Mouse (Mus musculus) neural tube, embryonic 11.5 days (tissue): ENCODE data around the gene Lrrc73. TPM values are rescaled to one million over a fixed set of nuclear protein-coding genes. Genes with fewer than 3 reads are reported as not detected.

Experiments used
- ATAC-seq: fragments of 200-750 bp; cut with Nextera tagmentation; 2 replicates; pipeline ENCODE4 v1.8.0; 2017; ENCODE audit warnings: moderate number of reproducible peaks, mild to moderate bottlenecking, moderate TSS enrichment, moderate library complexity; ENCODE audit not compliant: insufficient read depth, low FRiP score, low TSS enrichment
- DNase-seq: peaks from one replicate; pipeline ENCODE4 v3.0.0-alpha.2; 2015; ENCODE audit warnings: low spot score
- H3K27ac ChIP-seq: fragments of 300-500 bp; sonication (generic); 2 replicates; pipeline ENCODE4 v1.5.1; 2014; ENCODE audit warnings: low read depth, mild to moderate bottlenecking, low read length
- H3K27me3 ChIP-seq: fragments of 300-500 bp; sonication (generic); 2 replicates; pipeline ENCODE4 v1.6.1; 2014; ENCODE audit warnings: mild to moderate bottlenecking, low read length, mixed read lengths; ENCODE audit not compliant: control insufficient read depth, insufficient read depth
- H3K36me3 ChIP-seq: fragments of 300-500 bp; sonication (generic); 2 replicates; pipeline ENCODE4 v1.6.1; 2014; ENCODE audit warnings: mild to moderate bottlenecking, low read length, moderate library complexity, mixed read lengths; ENCODE audit not compliant: control insufficient read depth, insufficient read depth
- H3K4me1 ChIP-seq: fragments of 300-500 bp; sonication (generic); 2 replicates; pipeline ENCODE4 v1.6.1; 2014; ENCODE audit warnings: low read length, mixed read lengths; ENCODE audit not compliant: control insufficient read depth, insufficient read depth
- H3K4me2 ChIP-seq: fragments of 300-500 bp; sonication (generic); 2 replicates; pipeline ENCODE4 v1.6.1; 2014; ENCODE audit warnings: low read depth, mild to moderate bottlenecking, moderate library complexity
- H3K4me3 ChIP-seq: fragments of 300-500 bp; sonication (generic); 2 replicates; pipeline ENCODE4 v1.5.1; 2014; ENCODE audit warnings: low read depth, low read length
- H3K9ac ChIP-seq: fragments of 300-500 bp; sonication (generic); 2 replicates; pipeline ENCODE4 v1.6.1; 2014; ENCODE audit warnings: mild to moderate bottlenecking, low read length
- H3K9me3 ChIP-seq: fragments of 300-500 bp; sonication (generic); 2 replicates; pipeline ENCODE4 v1.6.1; 2016; ENCODE audit warnings: low read length; ENCODE audit not compliant: control insufficient read depth
- WGBS: fragments of 180-500 bp; shearing (Covaris S2); extraction: QIAGEN DNeasy Blood & Tissue Kit; methylation state at CpG from one replicate; pipeline ENCODE4 v1.1.7; 2014; 5-methylcytosine and 5-hydroxymethylcytosine counted together
- polyA plus RNA-seq: library from polyadenylated mRNA; unstranded; fragments of >200 nt; fragmentation: Nextera tagmentation; extraction: Ambion mirVana; gene quantifications from 2 replicates; pipeline ENCODE4 v1.2.1, GENCODE M21; 2014

Gene Lrrc73
- polyA plus RNA-seq, 1 experiment from 2014 or later = 2.8 TPM

DNA sequence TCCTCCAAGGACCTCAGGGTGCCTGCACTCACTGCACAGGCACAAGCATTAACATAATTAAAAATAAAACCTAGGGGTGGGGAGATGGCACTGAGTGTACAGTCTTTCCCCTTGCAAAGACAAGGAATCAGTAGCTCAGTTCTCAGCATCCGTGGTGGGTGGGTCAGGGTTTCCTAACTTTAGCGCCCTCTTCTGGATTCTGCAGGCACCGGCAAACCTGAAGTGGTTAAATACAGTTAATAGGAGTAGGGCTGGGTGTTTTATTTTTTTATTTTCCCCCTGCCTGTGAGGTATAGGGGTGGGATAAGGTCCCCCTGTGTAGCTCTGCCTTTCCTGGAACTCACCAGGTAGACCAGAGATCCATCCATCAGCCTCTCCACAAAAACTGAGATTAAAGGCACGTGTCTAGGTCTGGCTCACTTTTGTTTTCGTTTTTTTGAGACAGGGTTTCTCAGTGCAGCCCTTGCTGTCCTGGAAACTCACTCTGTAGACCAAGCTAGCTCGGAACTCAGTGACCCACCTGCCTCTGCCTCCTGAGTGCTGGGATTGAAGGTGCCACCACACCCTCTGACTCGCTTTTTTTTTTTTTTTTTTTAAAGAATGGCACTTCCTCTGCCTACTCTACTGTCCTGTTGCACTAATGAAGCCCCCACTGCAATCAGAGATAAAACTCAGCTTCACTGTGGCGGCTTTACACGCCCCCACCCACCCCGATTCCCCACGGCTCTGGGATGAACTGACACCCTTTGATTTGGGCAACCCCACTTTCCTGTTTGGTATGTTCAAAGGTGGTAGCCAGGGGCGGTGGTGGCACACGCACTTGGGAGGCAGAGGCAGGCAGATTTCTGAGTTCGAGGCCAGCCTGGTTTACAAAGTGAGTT, 520 bp upstream of the Lrrc73 start:
- ATAC-seq = no peak
- 0 out of 2 replicates have a peak, but pooled peaks cover 2% of the 10 kb centered on the region for H3K9me3 ChIP-seq
- H3K27ac ChIP-seq = no peak overlapping the region
- peak overlapping the region; percentile 67; the same call in 1 of the 2 replicates for H3K9ac ChIP-seq
- peak overlapping the region; percentile 97 for H3K4me2 ChIP-seq
- H3K4me3 ChIP-seq = peak overlapping the region; percentile 63
- peak; percentile 44 for DNase-seq
- peaks cover 11% of the 10 kb centered on the region for H3K36me3 ChIP-seq
- peaks cover 13% of the 10 kb centered on the region for H3K4me1 ChIP-seq
- WGBS = 60% methylated on average over 14 of the region's 14 CpGs
- peaks cover 11% of the 10 kb centered on the region for H3K27me3 ChIP-seq

DNA sequence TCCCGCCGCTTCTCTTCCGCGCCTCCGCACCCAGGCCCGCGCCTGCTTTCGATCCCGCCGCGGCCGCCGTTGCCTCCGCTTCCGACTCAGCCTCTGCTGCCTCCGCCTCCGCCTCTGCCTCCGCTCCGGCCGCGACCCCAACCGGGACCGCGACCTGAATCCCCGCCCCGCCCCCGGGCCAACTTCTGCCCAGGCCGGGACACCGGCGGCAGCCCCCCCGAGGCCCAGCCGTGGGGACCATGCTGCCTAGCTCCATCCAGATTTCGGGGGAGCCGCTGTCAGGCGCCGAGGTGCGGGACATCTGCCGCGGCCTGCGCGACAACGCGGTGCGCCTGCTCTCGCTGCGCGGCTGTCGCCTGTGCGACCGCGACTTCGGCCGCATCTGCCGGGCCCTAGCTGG, 775 bp downstream of the Lrrc73 start:
- Histone ChIP-seq H3K4me3 (peak overlapping the region; percentile 63), H3K9ac (peak overlapping the region; percentile 67), H3K27ac (0 out of 2 replicates have a peak overlapping the region, but pooled peaks have one; percentile 20), H3K9me3 (0 out of 2 replicates have a peak, but pooled peaks cover 2% of the 10 kb centered on the region), H3K36me3 (peaks cover 15% of the 10 kb centered on the region), H3K27me3 (peaks cover 11% of the 10 kb centered on the region), H3K4me1 (peaks cover 8% of the 10 kb centered on the region), H3K4me2 (peak overlapping the region; percentile 97)
- WGBS = under 1% methylated on average over 48 of the region's 54 CpGs
- peak; percentile 54 for DNase-seq
- peak; percentile 24; the same call in 1 of the 2 replicates for ATAC-seq

DNA sequence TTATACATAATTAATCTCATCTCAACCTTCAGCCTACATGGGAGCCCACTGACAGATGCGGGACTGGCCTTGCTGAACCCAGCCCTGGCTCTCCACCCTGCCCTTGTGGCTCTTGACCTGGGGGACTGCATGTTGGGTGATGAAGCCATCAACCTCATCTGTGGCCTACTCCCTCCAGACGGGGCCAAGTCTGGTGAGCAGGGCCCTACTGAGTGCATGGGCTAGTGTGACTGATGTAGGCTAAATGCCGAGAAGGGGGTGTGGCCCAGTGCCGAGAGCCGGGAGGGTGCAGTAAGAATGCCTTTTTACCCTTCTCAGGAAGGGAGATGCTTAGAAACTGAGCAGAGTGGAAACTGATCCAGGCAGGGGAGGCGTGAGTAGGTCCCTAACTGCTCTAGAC, 1.8 kb downstream of the Lrrc73 start:
- no peak overlapping the region for H3K9ac ChIP-seq

DNA sequence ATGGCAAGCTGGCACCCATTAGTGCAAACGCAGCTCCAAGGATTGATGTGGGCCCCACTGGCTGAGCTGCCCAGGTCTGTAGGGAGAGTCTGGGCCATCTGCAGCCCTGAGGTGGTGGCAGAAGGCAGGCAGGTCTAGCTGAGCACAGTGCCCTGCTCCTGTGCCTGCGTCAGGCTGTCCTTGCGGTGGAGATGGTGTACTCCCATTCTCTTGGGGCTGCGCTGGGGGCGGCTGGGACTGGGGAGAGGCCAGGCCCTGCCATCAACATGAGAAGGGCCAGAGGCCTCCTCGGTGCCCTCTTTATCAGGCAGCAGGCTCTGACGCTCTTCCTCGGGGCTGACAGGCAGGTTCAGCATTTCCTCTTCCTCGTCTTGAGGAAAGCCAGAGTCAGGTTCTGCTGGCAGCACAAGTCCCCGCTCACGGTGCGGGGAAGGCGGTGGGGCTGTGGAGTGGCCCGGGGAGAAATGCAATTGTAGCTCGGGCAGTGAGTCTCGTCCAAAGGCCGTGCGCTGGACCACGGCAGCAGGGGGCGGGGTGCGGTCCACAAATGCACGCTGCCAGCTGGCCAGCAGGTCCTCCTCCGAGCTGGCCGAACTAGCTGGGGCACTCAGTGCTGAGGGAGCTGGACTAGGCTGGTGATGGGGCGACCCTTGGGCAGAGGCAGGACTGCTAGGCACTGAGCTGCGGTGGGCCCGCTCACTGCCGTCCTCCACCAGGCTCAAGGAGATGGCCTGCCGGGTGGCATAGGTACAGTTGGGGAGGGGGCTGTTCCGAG, 5.1 kb downstream of the Lrrc73 start:
- DNase-seq (no peak), ATAC-seq (no peak)
- 89% methylated on average over 29 of the region's 30 CpGs for WGBS
- H3K27ac ChIP-seq = no peak overlapping the region
- H3K27me3 ChIP-seq = peaks cover 11% of the 10 kb centered on the region
- peaks cover 4% of the 10 kb centered on the region; the same call in 1 of the 2 replicates for H3K4me1 ChIP-seq
- H3K4me2 ChIP-seq = no peak overlapping the region
- H3K36me3 ChIP-seq = peaks cover 10% of the 10 kb centered on the region
- no peak overlapping the region for H3K4me3 ChIP-seq
- H3K9ac ChIP-seq = no peak overlapping the region
- H3K9me3 ChIP-seq = 0 out of 2 replicates have a peak, but pooled peaks cover 2% of the 10 kb centered on the region

More for the DNA sequence above, 1.8 kb downstream of the Lrrc73 start:
- WGBS = 34% methylated on average over 6 of the region's 6 CpGs
- no peak; the same call in 1 of the 2 replicates for ATAC-seq
- Histone ChIP-seq H3K36me3 (peaks cover 18% of the 10 kb centered on the region), H3K27me3 (peaks cover 11% of the 10 kb centered on the region), H3K9me3 (0 out of 2 replicates have a peak, but pooled peaks cover 2% of the 10 kb centered on the region), H3K4me2 (peak overlapping the region; percentile 8; the same call in 1 of the 2 replicates), H3K27ac (no peak overlapping the region), H3K4me3 (no peak overlapping the region), H3K4me1 (peaks cover 6% of the 10 kb centered on the region; the same call in 1 of the 2 replicates)
- no peak for DNase-seq

DNA sequence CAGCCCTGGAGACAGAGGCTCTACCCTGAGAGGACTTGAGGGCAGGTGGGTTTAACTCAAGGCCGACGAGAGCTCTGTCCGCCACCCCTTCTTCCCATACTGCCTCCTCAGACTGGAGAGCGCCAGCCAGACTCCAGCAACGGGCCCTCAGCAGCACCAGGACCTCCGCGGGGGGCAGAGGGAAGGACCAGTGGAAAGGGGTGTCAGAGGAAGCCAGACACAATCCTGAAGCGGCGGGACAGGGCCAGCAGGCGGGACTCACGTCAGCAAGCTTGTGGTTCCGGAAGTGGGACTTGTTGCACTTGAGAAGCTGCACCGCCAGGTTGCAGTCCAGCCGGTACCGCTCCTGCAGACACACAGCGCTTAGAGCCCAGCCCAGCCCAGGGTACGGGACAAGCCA, 6.3 kb downstream of the Lrrc73 start:
- Histone ChIP-seq H3K4me3 (no peak overlapping the region), H3K36me3 (peaks cover 15% of the 10 kb centered on the region), H3K9me3 (0 out of 2 replicates have a peak, but pooled peaks cover 2% of the 10 kb centered on the region), H3K27me3 (peaks cover 5% of the 10 kb centered on the region), H3K27ac (no peak overlapping the region), H3K9ac (no peak overlapping the region), H3K4me1 (no peaks in the 10 kb centered on the region), H3K4me2 (no peak overlapping the region)
- ATAC-seq = no peak
- no peak for DNase-seq
- WGBS = 93% methylated on average over 17 of the region's 17 CpGs

DNA sequence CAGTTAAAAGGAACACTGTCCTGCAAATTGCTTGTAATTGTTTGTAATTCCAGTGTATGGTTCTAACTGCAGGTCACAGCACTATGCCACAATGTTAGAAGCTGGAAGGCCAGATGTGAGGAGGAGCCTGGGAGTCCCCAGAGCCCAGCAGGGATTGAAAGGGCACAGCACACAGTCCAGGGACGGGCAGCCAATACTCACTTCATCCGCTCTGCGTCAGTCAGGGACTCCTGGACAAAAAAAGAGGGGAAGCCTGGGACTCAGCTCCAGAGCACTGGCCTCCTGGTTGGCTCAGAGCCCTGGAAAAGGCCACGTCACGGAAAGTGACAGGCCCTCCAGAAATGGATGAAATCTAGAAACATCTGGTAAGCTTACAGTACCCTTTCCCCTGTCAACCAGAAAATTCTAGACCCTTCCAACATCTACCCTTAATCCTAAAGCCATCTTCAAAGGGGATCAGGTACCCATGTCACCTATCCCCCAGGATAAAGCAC, 8.9 kb downstream of the Lrrc73 start:
- no peak overlapping the region for H3K4me2 ChIP-seq
- DNase-seq = no peak
- H3K9ac ChIP-seq = no peak overlapping the region
- no peak overlapping the region for H3K27ac ChIP-seq
- no peak overlapping the region for H3K4me3 ChIP-seq
- H3K4me1 ChIP-seq = no peaks in the 10 kb centered on the region
- ATAC-seq = no peak
- no peaks in the 10 kb centered on the region for H3K9me3 ChIP-seq
- 90% methylated on average over 5 of the region's 5 CpGs for WGBS
- peaks cover 15% of the 10 kb centered on the region for H3K36me3 ChIP-seq
- H3K27me3 ChIP-seq = no peaks in the 10 kb centered on the region

DNA sequence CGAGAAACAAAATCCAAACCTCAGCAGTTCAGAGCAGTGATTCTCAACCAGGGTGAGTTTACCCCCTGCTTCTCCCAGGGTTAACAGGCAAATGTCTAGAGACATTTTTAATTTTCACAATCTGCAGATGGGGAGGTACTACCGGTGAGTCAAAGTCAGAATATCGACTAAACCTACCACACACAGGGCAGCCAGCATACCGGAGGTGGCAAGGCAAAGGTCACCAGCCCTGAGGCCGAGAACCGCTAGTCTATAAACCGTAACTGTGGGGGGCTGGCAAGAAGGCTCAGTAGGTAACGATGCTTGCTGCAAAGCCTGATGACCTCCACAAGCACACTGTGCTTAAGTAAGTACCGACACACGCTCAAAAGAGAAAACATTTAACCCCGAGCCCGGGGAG, 12.2 kb downstream of the Lrrc73 start:
- 89% methylated on average over 12 of the region's 12 CpGs for WGBS
- H3K9ac ChIP-seq = no peak overlapping the region

DNA sequence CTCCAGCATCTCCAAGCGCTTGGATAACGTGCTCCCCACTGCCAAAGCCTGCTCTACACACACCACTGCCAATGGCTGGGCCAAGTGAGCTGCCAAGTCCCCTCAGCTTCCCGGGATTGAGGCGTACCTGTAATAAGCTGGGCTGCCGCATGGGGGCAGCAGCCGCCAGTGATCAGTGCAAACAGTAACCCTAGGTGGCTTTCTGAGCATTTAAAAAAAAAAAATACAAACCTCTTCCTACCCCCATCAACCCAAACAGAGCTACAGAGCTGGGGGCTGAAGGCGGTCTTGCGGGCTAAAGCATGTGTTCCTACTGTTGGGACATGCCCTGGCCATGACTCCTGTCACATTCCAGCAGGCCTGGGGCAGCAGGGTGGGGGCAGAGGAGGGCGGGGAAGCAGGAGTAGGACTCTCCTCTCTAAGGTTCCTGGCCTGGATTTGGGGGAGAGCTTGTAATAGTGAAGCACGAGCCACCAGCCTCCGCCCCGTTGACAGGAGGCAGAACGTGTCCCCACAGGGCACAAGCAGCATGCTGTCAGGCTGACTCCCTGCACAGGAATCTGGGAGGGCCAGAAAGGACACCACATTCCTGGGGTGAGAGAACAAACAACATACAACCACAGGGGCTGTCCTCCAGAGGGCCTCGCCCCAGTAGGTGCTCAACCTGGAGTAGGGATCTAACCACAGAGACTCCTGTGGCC, 12.7 kb downstream of the Lrrc73 start:
- H3K36me3 ChIP-seq = peaks cover 18% of the 10 kb centered on the region
- H3K9ac ChIP-seq = no peak overlapping the region
- WGBS = 33% methylated on average over 14 of the region's 14 CpGs
- DNase-seq (peak; percentile 86), ATAC-seq (no peak)
- H3K4me1 ChIP-seq = no peaks in the 10 kb centered on the region
- H3K4me3 ChIP-seq = no peak overlapping the region
- H3K4me2 ChIP-seq = no peak overlapping the region
- H3K27me3 ChIP-seq = no peaks in the 10 kb centered on the region
- no peaks in the 10 kb centered on the region for H3K9me3 ChIP-seq
- no peak overlapping the region for H3K27ac ChIP-seq

More for the DNA sequence above, 12.2 kb downstream of the Lrrc73 start:
- no peak overlapping the region for H3K4me3 ChIP-seq
- H3K4me1 ChIP-seq = no peaks in the 10 kb centered on the region
- peaks cover 14% of the 10 kb centered on the region for H3K36me3 ChIP-seq
- ATAC-seq (no peak), DNase-seq (no peak)
- H3K4me2 ChIP-seq = no peak overlapping the region
- no peaks in the 10 kb centered on the region for H3K9me3 ChIP-seq
- H3K27me3 ChIP-seq = no peaks in the 10 kb centered on the region
- no peak overlapping the region for H3K27ac ChIP-seq
